Mouse (Mus musculus) brain, embryonic 18.5 days (tissue): ENCODE measurements at regions not wholly inside any gene's neighbourhood (a gene's known extent, or its start where the extent isn't known, plus 50 kb on each side); places are given as distances from the start of the nearest gene placed in this dataset.

Experiments
- DNase-seq: peaks from one replicate; pipeline ENCODE4 v3.0.0-alpha.2; 2012; ENCODE audit warnings: low read depth, low spot score

DNA sequence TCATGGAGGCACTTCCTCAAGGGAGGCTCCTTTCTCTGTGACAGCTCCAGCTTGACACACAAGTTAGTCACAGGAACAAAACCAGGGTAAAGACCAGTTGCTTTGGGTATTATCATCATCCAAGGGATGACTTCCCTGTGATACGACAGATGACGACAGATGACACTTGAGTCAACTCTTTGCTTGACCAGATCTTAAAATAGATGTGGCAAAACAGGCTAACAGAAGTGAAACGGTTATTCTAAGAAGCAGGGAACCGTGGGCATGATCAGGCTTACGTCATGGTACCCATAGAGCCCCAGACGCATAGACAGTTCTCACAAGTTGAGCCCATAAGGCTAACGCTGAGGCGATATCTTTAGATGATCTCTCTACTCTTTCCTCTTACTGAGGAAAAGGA is 160.3 kb downstream of the Dyrk2 start:
- no peak for DNase-seq

DNA sequence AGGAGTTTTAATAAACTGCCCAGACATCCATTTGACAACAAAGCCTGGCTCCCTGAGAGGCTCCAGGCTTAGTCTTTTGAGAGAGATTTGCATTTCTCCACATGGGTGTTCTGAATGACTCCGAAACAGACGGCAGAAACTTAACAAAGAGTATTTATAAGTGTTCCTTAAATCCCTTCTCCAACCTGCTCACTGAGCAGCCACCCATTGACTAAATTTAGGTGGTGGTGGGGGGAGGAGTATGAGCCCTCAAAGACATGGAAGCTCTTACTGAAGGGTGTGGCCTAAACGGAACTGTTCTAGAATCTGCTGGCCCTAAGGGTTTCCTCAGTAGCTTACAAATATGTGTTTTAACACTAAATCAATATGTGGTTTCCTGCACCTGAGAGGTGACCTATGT is 158.5 kb downstream of the Dyrk2 start:
- DNase-seq: no peak

- no peak for DNase-seq
These were observed 158.1 kb downstream of the Dyrk2 start for GRCm38 (mm10) chr10:118711951-118712350.

- DNase-seq: no peak
These were observed 157.1 kb downstream of the Dyrk2 start for GRCm38 (mm10) chr10:118712951-118713350.

GRCm38 (mm10) chr10:118714179-118714581 is 155.8 kb downstream of the Dyrk2 start:
- no peak for DNase-seq

- no peak for DNase-seq
These were observed 155.4 kb downstream of the Dyrk2 start for GRCm38 (mm10) chr10:118714595-118714994.

GRCm38 (mm10) chr10:118720630-118721029 is 149.4 kb downstream of the Dyrk2 start:
- DNase-seq: no peak

DNA sequence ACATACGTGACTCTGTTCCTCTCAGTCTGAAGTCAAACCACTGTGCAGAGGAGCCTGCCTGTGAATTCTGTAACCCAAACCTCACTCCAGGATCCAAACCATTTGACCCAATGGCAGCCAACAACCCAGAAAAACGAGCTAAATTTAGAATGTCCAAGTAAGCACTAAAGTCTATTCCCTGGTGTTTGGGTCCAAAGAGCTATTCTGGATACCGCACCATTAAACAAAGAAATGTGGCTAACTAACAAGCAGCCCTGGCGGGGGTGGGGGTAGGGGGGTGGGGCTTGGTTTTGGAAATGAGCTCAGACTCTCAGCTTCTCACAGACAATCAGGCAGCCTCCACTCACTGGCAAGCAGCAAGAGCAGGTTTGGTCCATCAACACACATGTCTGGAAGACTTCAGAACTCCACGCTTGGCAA is 147.9 kb downstream of the Dyrk2 start:
- DNase-seq: no peak

GRCm38 (mm10) chr10:118722671-118723070 is 147.3 kb downstream of the Dyrk2 start:
- no peak for DNase-seq

DNA sequence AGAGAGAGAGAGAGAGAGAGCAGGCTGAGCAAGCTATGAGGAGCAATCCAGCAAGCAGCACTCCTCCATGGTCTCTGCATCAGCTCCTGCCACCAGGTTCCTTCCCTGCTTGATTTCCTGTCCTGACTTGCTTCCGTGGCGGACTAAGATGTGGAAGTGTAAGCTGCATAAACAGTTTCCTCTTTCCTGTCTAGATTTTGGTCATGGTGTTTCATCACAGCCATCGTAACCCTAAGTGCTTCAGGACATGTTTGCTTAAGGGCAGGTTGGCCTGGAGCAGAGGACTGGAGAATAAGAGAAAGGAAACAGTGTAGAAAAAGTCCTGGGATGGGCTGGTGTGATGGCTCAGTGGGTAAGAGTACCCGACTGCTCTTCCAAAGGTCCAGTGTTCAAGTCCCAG is 133.9 kb downstream of the Dyrk2 start:
- DNase-seq: no peak

- DNase-seq: no peak
These were observed 132.9 kb downstream of the Dyrk2 start for GRCm38 (mm10) chr10:118737064-118737463.

- no peak for DNase-seq
These were observed 130.0 kb downstream of the Dyrk2 start for GRCm38 (mm10) chr10:118739849-118740481.

- DNase-seq: no peak
These were observed 126.2 kb downstream of the Dyrk2 start for GRCm38 (mm10) chr10:118743831-118744230.

GRCm38 (mm10) chr10:118746719-118747395 is 123.2 kb downstream of the Dyrk2 start:
- DNase-seq: no peak

DNA sequence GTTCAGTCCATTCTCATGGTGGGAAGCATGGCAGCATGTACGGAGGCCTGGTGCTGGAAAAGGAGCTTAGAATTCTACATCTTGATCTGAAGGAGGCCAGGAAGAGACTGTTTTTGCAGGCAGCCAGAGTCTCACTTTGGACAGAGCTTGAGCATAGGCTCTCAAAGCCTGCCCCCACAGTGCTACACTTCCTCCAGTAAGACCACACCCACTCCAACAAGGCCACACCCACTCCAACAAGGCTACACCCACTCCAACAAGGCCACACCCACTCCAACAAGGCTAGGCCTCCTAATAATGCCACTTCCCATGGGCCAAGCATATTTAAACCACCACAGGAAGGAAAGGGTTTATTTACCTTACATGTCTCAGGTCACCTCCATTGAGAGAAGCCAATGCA is 121.0 kb downstream of the Dyrk2 start:
- DNase-seq: no peak

DNA sequence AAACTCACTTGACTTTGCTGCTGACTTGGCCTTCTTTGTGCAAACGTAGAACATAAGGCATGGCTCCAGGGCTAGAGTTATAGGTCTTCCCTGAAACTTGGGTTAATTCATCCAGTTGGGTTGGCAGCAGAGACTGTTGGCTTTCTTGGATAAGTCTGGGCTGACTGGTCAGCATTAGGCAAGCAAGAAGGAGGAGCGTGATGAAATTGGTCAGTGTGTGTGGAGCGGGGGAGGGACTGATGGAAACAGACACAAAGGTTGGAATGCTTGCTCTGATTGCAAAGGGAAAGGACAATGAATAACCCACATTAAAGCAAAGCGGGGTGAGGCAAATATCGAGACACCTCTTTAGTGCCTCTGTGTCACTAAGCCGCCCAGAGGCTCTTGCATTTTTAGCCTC is 120.3 kb downstream of the Dyrk2 start:
- no peak for DNase-seq

DNA sequence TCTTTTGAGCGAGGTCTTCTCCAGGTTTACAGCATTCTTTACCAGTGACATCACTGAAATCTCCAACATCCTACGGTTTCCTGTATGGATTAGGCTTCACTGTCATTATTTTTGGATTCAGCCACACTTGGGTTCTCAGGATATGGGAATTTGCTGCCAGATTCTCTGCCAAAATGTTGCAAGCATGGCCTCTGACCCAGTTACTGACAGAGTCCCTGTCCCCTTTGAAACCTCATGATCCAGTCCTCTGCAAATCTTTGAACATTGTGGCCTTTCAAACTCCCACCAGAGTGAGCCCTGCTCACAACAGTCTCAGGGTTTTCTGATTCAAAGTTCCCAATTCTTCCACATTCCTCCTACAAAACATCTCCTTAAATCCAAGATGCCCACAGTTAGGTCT is 118.9 kb downstream of the Dyrk2 start:
- no peak for DNase-seq

DNA sequence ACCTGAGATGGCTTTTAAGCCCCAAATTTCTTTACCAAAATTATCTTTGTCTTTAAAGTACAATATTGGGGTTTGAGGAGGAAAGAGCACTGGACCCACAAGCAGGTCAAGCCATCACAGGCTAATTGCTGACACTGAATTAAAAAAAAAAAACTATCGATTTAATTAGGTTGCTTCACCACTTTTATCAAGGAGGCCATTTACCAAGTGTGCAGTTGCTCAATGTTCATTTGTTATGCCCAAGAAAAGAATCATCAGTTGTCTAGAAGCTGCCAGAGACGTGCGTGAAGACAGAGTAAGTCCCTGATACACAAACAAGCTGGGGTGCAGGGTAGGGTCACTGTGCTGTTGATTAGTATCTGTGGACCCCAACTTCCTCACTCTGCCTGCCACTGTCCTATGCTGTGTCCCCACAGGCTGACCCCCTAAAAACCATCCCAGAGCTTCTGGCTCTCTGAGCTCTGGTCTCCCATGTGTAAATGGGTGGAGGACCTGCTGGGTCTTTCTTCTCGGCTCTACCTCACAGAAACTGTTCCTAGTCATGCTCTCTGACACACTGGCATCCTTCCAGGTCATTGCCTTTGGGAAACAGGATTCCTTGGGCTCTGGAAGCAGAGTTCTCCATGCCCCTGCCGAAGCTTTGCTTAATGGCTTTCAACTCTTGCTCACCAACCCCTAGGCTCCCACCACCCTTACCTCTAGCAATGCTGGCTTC is 116.8 kb downstream of the Dyrk2 start:
- no peak for DNase-seq

DNA sequence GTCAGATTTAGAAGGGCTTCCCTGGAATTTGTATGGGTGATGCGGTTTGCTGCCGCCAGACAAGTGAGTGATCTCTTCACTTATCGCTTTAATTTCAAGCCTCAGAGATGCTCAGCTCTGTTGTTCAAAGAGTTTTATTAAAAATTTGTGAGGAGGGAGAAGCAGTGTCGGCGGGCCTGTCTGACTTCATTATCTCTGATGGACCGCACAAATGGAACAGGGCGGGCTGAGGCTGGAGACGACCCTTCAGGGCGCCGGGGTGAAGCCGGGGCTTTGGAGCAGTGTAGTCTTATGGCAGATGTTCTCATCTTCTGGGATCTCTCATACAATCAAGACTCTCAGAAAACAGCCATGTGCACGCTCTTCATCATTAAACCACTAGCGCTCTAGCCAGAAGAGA is 115.2 kb downstream of the Dyrk2 start:
- no peak for DNase-seq

- no peak for DNase-seq
These were observed 111.1 kb downstream of the Dyrk2 start for GRCm38 (mm10) chr10:118758825-118759471.

GRCm38 (mm10) chr10:118760441-118760840 is 109.6 kb downstream of the Dyrk2 start:
- no peak for DNase-seq

DNA sequence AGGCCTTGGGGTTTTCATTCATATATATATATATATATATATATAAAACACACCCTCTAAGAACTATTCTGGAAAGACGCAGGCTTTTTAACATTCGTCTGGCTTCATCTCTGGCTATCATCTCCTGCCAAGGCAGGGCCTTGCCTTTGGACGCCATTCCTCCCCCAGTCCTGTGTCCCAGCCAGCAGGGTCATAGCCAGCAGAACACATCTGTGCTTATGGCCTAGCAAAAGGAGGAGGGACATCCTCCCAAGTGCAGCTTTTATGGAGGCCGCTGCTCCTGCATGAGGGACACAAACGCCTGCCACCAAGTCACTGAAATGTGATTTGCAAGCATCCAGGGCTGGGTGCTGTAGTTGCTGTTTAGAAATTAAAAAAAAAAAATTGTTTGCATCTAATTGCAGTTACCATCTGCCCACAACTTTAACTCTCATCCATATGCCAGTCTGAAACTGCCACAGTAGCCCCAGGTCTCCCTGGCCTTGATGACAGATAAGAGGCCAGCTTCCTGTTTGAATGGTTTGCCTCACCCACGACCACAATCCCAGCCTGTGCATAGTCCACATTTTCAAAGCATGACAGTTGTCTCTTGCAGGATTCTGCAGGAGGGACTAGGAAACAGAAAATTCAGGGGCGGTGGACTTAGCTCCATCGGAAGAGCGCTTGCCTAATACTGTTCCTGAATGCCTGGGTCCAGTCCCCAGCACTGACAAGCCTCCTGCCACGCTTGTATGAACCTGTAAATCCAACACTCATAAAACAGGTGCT is 108.7 kb downstream of the Dyrk2 start:
- DNase-seq: no peak
